12 mouse cellular contexts compared by ENCODE assay signal in genomic region chr12:113275934-113276333, GRCm38 (mm10).
DNase-seq lines count a peak whose midpoint lies in the region; ATAC-seq and TF ChIP-seq lines count a peak whose summit lies in the region.
"Had no signal": no experiment of that assay in that cellular context is flagged by ENCODE, and none has a peak within 500 bp of the region (broad histone marks: within the 10 kb centered on the region; RNA-seq: fewer than 3 reads in every experiment).

No protein-coding gene starts in this region.

- H3K27ac ChIP-seq in heart, postnatal 0 days (ENCODE audit: low read depth) = no peak overlapping the region
- no peak overlapping the region for H3K27ac ChIP-seq in midbrain, embryonic 11.5 days (ENCODE audit: low read depth, low read length)
- H3K27ac ChIP-seq in midbrain, embryonic 10.5 days (replicated peaks) = no peak overlapping the region
- no peak overlapping the region for H3K27ac ChIP-seq in limb, embryonic 12.5 days
- H3K27ac ChIP-seq in stomach, postnatal 0 days (replicated peaks) = no peak overlapping the region
- H3K27ac ChIP-seq: gastrocnemius, adult 2 months had no signal

- DNase-seq in heart, postnatal 0 days (ENCODE audit: low spot score) = no peak
- DNase-seq in heart, postnatal 25 days (ENCODE audit: low spot score) = no peak
- no peak for DNase-seq in midbrain, embryonic 11.5 days (ENCODE audit: low spot score, missing footprints)
- no peak for DNase-seq in midbrain, embryonic 10.5 days (ENCODE audit: low spot score)
- no peak for DNase-seq in stomach, postnatal 0 days (ENCODE audit: low spot score)
- DNase-seq in adrenal gland, postnatal 25 days = no peak
- DNase-seq in cerebellum, adult 11-12 months = no peak
- DNase-seq: cerebellum, adult 8-10 months; gastrocnemius, adult 2 months; heart, postnatal 14 days had no signal

- no peak for TF ChIP-seq EP300 in heart, postnatal 0 days (IDR thresholded peaks at IDR 0.05; ENCODE audit: low read depth)
- no peak for TF ChIP-seq EP300 in stomach, postnatal 0 days (optimal IDR thresholded peaks at IDR 0.05)

- H3K9me3 ChIP-seq in heart, postnatal 0 days (replicated peaks; ENCODE audit: control insufficient read depth, low read length) = no peaks in the 10 kb centered on the region
- no peaks in the 10 kb centered on the region for H3K9me3 ChIP-seq in midbrain, embryonic 11.5 days (ENCODE audit: control insufficient read depth, low read length)
- H3K9me3 ChIP-seq in midbrain, embryonic 10.5 days (replicated peaks) = no peaks in the 10 kb centered on the region
- no peaks in the 10 kb centered on the region for H3K9me3 ChIP-seq in limb, embryonic 12.5 days
- H3K9me3 ChIP-seq in stomach, postnatal 0 days (ENCODE audit: control insufficient read depth, low read length) = no peaks in the 10 kb centered on the region

- H3K9ac ChIP-seq in heart, postnatal 0 days (replicated peaks; ENCODE audit: low read depth, low read length) = no peak overlapping the region
- H3K9ac ChIP-seq in midbrain, embryonic 11.5 days (ENCODE audit: low read length) = no peak overlapping the region
- no peak overlapping the region for H3K9ac ChIP-seq in limb, embryonic 12.5 days (replicated peaks)
- H3K9ac ChIP-seq in stomach, postnatal 0 days (ENCODE audit: low read length) = no peak overlapping the region

- no peaks in the 10 kb centered on the region for H3K4me1 ChIP-seq in heart, postnatal 0 days (ENCODE audit: control insufficient read depth, insufficient read depth)
- no peaks in the 10 kb centered on the region for H3K4me1 ChIP-seq in midbrain, embryonic 11.5 days (ENCODE audit: control insufficient read depth, insufficient read depth, low read length)
- H3K4me1 ChIP-seq in midbrain, embryonic 10.5 days = peaks cover 5% of the 10 kb centered on the region; the same call in 1 of the 2 replicates
- H3K4me1 ChIP-seq in limb, embryonic 12.5 days (replicated peaks) = no peaks in the 10 kb centered on the region
- no peaks in the 10 kb centered on the region for H3K4me1 ChIP-seq in stomach, postnatal 0 days (replicated peaks; ENCODE audit: control insufficient read depth, insufficient read depth)

- intact Hi-C loops in heart, postnatal 25 days (cut with DNase I) = no loop called here

- ATAC-seq in heart, postnatal 0 days (ENCODE audit: insufficient read depth, low read depth) = 0 out of 2 replicates have a peak, but pooled peaks have one; percentile 13
- ATAC-seq in midbrain, embryonic 11.5 days (ENCODE audit: low FRiP score) = peak; percentile 18; the same call in 1 of the 2 replicates
- ATAC-seq in limb, embryonic 12.5 days (ENCODE audit: insufficient number of reproducible peaks, insufficient read depth, low FRiP score, low TSS enrichment, low read depth) = peak; percentile 37; the same call in 1 of the 2 replicates
- peak; percentile 39 for ATAC-seq in stomach, postnatal 0 days (ENCODE audit: low FRiP score, low TSS enrichment)
- ATAC-seq: CD4-positive, CD25-positive, alpha-beta regulatory T cell, adult 4 months had no signal

- H3K4me3 ChIP-seq in heart, postnatal 0 days (ENCODE audit: low read depth, low read length) = no peak overlapping the region
- no peak overlapping the region for H3K4me3 ChIP-seq in midbrain, embryonic 11.5 days (ENCODE audit: low read depth, low read length)
- no peak overlapping the region for H3K4me3 ChIP-seq in midbrain, embryonic 10.5 days
- H3K4me3 ChIP-seq in limb, embryonic 12.5 days (replicated peaks) = no peak overlapping the region
- no peak overlapping the region for H3K4me3 ChIP-seq in stomach, postnatal 0 days (ENCODE audit: low read depth, low read length)
- H3K4me3 ChIP-seq: gastrocnemius, adult 2 months had no signal

- no peaks in the 10 kb centered on the region for H3K36me3 ChIP-seq in heart, postnatal 0 days (replicated peaks; ENCODE audit: control insufficient read depth, insufficient read depth, low read length)
- no peaks in the 10 kb centered on the region for H3K36me3 ChIP-seq in midbrain, embryonic 11.5 days (ENCODE audit: control insufficient read depth, insufficient read depth, low read length)
- H3K36me3 ChIP-seq in midbrain, embryonic 10.5 days = no peaks in the 10 kb centered on the region
- no peaks in the 10 kb centered on the region for H3K36me3 ChIP-seq in limb, embryonic 12.5 days
- H3K36me3 ChIP-seq in stomach, postnatal 0 days (ENCODE audit: control insufficient read depth, insufficient read depth, low read length) = no peaks in the 10 kb centered on the region

- 68% methylated on average over 2 of the region's 2 CpGs for whole genome bisulfite sequencing in heart, postnatal 0 days
- whole genome bisulfite sequencing in midbrain, embryonic 11.5 days = 76% methylated on average over 2 of the region's 2 CpGs
- WGBS in midbrain, embryonic 10.5 days = 90% methylated on average over 2 of the region's 2 CpGs
- 79% methylated on average over 2 of the region's 2 CpGs for WGBS in limb, embryonic 12.5 days
- WGBS in stomach, postnatal 0 days = 49% methylated on average over 2 of the region's 2 CpGs

- no peaks in the 10 kb centered on the region for H3K27me3 ChIP-seq in heart, postnatal 0 days (ENCODE audit: control insufficient read depth, insufficient read depth, low read length)
- H3K27me3 ChIP-seq in midbrain, embryonic 11.5 days (ENCODE audit: control insufficient read depth, insufficient read depth, low read length) = no peaks in the 10 kb centered on the region
- no peaks in the 10 kb centered on the region for H3K27me3 ChIP-seq in midbrain, embryonic 10.5 days (ENCODE audit: low read depth, poor library complexity, severe bottlenecking)
- H3K27me3 ChIP-seq in limb, embryonic 12.5 days = no peaks in the 10 kb centered on the region
- H3K27me3 ChIP-seq in stomach, postnatal 0 days (ENCODE audit: control insufficient read depth, insufficient read depth, low read length) = no peaks in the 10 kb centered on the region

- TF ChIP-seq CTCF in heart, postnatal 0 days (IDR thresholded peaks at IDR 0.05; ENCODE audit: low read depth) = no peak
- TF ChIP-seq CTCF in stomach, postnatal 0 days (IDR thresholded peaks at IDR 0.05; ENCODE audit: low read depth) = no peak

- no peak overlapping the region for H3K4me2 ChIP-seq in heart, postnatal 0 days (ENCODE audit: low read depth, low read length)
- H3K4me2 ChIP-seq in midbrain, embryonic 11.5 days = no peak overlapping the region
- H3K4me2 ChIP-seq in limb, embryonic 12.5 days = no peak overlapping the region
- H3K4me2 ChIP-seq in stomach, postnatal 0 days (replicated peaks; ENCODE audit: low read depth) = no peak overlapping the region
